Mouse (Mus musculus) stomach, postnatal 0 days (tissue): ENCODE data around the gene Mocs1. TPM values are rescaled to one million over a fixed set of nuclear protein-coding genes. Genes with fewer than 3 reads are reported as not detected.

Experiments
- ATAC-seq: fragments of 200-750 bp; cut with Nextera tagmentation; 2 replicates; pipeline ENCODE4 v1.8.0; 2017; ENCODE audit not compliant: low FRiP score, low TSS enrichment
- DNase-seq: peaks from one replicate; pipeline ENCODE4 v3.0.0-alpha.2; 2016; ENCODE audit warnings: low spot score
- H3K27ac ChIP-seq: fragments of 300-500 bp; sonication (generic); replicated peaks from 2 replicates; pipeline ENCODE4 v1.5.1; 2014; ENCODE audit warnings: mild to moderate bottlenecking, control low read depth
- H3K27me3 ChIP-seq: fragments of 300-500 bp; sonication (generic); 2 replicates; pipeline ENCODE4 v1.6.1; 2014; ENCODE audit warnings: low read length; ENCODE audit not compliant: control insufficient read depth, insufficient read depth
- H3K36me3 ChIP-seq: fragments of 300-500 bp; sonication (generic); 2 replicates; pipeline ENCODE4 v1.6.1; 2014; ENCODE audit warnings: low read length, mixed read lengths; ENCODE audit not compliant: control insufficient read depth, insufficient read depth
- H3K4me1 ChIP-seq: fragments of 300-500 bp; sonication (generic); replicated peaks from 2 replicates; pipeline ENCODE4 v1.6.1; 2014; ENCODE audit warnings: antibody characterized with exemption; ENCODE audit not compliant: control insufficient read depth, insufficient read depth
- H3K4me2 ChIP-seq: fragments of 300-500 bp; sonication (generic); replicated peaks from 2 replicates; pipeline ENCODE4 v1.6.1; 2014; ENCODE audit warnings: low read depth, mild to moderate bottlenecking, control low read depth, moderate library complexity
- H3K4me3 ChIP-seq: fragments of 300-500 bp; sonication (generic); 2 replicates; pipeline ENCODE4 v1.5.1; 2014; ENCODE audit warnings: low read depth, low read length, control low read depth
- H3K9ac ChIP-seq: fragments of 300-500 bp; sonication (generic); 2 replicates; pipeline ENCODE4 v1.6.1; 2014; ENCODE audit warnings: mild to moderate bottlenecking, low read length, control low read depth, mixed read lengths
- H3K9me3 ChIP-seq: fragments of 300-500 bp; sonication (generic); 2 replicates; pipeline ENCODE4 v1.6.1; 2016; ENCODE audit warnings: low read length; ENCODE audit not compliant: control insufficient read depth
- CTCF ChIP-seq: IDR thresholded peaks from 2 replicates; pipeline ENCODE4 v1.5.1; 2016; ENCODE audit warnings: antibody characterized with exemption, low read depth, mild to moderate bottlenecking, moderate library complexity
- EP300 ChIP-seq: optimal IDR thresholded peaks from 2 replicates; pipeline ENCODE3; 2016; ENCODE audit warnings: antibody characterized with exemption
- WGBS: fragments of 180-500 bp; shearing (Covaris S2); extraction: QIAGEN DNeasy Blood & Tissue Kit; methylation state at CpG from one replicate; pipeline ENCODE4 v1.1.7; 2014; 5-methylcytosine and 5-hydroxymethylcytosine counted together
- polyA plus RNA-seq: library from polyadenylated mRNA; unstranded; fragments of >200 nt; fragmentation: Nextera tagmentation; extraction: Ambion mirVana; gene quantifications from 2 replicates; pipeline ENCODE4 v1.2.1, GENCODE M21; 2015

Mocs1 gene
- polyA plus RNA-seq, 1 experiment from 2014 or later, result 5.0 TPM

DNA sequence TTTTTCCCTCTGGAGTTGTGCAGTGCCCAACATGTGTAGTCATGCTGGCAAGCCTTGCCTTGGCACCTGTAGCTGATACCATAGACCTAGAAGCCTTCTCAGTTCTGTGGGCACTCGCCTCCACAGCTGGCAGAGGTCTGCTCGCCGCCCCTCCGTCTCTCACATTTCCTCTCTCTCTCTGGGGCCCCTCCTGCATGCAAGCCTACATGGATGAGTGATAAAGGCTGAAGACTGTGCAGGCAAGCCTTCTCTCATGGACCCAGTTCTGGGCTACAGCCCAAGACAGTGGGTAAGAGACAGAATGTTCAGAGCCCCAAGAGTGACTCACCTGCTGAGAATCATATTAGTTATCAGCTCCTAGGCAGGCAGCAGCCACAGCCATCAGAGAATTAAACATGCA lies 45.9 kb downstream of the Mocs1 start:
- Histone ChIP-seq H3K27ac (no peak overlapping the region), H3K9me3 (no peaks in the 10 kb centered on the region), H3K4me3 (no peak overlapping the region), H3K4me2 (no peak overlapping the region), H3K27me3 (no peaks in the 10 kb centered on the region), H3K36me3 (no peaks in the 10 kb centered on the region), H3K9ac (no peak overlapping the region), H3K4me1 (no peaks in the 10 kb centered on the region)
- ATAC-seq (no peak), DNase-seq (no peak)
- TF ChIP-seq EP300, result no peak
- no peak for TF ChIP-seq CTCF
- WGBS, result 86% methylated on average over 4 of the region's 4 CpGs

- 73% methylated on average over 1 of the region's 1 CpGs for WGBS
These were observed 47.0 kb downstream of the Mocs1 start for GRCm38 (mm10) chr17:49475174-49475573.

DNA sequence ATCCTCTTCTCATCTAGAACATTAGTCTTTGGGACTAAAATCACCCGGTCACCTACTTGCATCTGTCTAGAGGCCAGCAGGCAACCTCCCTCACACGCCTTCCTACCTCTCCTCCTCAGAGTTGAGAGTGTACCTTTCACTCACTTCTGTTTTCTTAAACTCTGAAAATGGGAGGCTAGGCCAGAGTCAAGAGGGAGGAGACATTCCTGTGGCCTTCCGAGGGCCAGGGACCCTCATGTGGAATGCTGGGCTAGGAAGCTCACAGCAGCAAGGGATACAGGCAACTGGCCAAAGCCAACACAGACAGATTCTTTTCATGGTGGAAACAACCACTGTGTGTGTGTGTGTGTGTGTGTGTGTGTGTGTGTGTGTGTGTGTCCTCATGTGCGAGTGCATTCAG lies 49.2 kb downstream of the Mocs1 start:
- DNase-seq (no peak), ATAC-seq (no peak)
- 66% methylated on average over 4 of the region's 4 CpGs for WGBS
- Histone ChIP-seq H3K4me3 (no peak overlapping the region), H3K9me3 (no peaks in the 10 kb centered on the region), H3K4me1 (no peaks in the 10 kb centered on the region), H3K36me3 (no peaks in the 10 kb centered on the region), H3K27ac (no peak overlapping the region), H3K4me2 (no peak overlapping the region), H3K27me3 (no peaks in the 10 kb centered on the region), H3K9ac (no peak overlapping the region)
- no peak for TF ChIP-seq EP300
- no peak for TF ChIP-seq CTCF

More at GRCm38 (mm10) chr17:49475174-49475573, 47.0 kb downstream of the Mocs1 start:
- ATAC-seq (no peak), DNase-seq (no peak)
- no peaks in the 10 kb centered on the region for H3K36me3 ChIP-seq
- H3K4me3 ChIP-seq, result no peak overlapping the region
- no peak overlapping the region for H3K27ac ChIP-seq
- TF ChIP-seq EP300, result no peak
- TF ChIP-seq CTCF, result no peak
- no peak overlapping the region for H3K4me2 ChIP-seq
- H3K4me1 ChIP-seq, result no peaks in the 10 kb centered on the region
- no peaks in the 10 kb centered on the region for H3K27me3 ChIP-seq
- H3K9ac ChIP-seq, result no peak overlapping the region
- no peaks in the 10 kb centered on the region for H3K9me3 ChIP-seq

DNA sequence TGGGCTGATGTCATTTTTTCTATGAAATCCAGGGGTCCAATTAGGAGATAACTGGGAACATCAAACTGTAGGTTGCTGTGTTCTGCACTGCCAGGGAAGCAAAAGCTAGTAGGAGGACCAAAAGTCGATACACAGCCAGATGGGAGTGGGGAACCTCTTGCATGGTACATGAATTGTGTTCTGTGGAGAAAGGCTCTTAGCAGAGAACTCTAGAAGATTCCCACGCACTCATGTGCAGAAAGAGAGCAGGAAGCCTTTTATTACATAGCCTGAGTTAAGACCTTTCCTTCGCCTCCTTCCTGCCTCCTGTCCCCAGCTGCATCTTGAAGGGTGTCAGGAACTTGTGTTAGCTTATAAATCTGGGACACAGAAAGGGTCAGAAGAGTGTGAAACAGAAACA lies 53.7 kb downstream of the Mocs1 start:
- TF ChIP-seq CTCF, result no peak
- TF ChIP-seq EP300, result no peak
- no peaks in the 10 kb centered on the region for H3K36me3 ChIP-seq
- no peaks in the 10 kb centered on the region for H3K27me3 ChIP-seq
- H3K4me2 ChIP-seq, result no peak overlapping the region
- H3K27ac ChIP-seq, result no peak overlapping the region
- no peak for ATAC-seq
- H3K4me3 ChIP-seq, result no peak overlapping the region
- no peak overlapping the region for H3K9ac ChIP-seq
- no peak for DNase-seq
- no peaks in the 10 kb centered on the region for H3K9me3 ChIP-seq
- WGBS, result 76% methylated on average over 3 of the region's 3 CpGs
- no peaks in the 10 kb centered on the region for H3K4me1 ChIP-seq

DNA sequence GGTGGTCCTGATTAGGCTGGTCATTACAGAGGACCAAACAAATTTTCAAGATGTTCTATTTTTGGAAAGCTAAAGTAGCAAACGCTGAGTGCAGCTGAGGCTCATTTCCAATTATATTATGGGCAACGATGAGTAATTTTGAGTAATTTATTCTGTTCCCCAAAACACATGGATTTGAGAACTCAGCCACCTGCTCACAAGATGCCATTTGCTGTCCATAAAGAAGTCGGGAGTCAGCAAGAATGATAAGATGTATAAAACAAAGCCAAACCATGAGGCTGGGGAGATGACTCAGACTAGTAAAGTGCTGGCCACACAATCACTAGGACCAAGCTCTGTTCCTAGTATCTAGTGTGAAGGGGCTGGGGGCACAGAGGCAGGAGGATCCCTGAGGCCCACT lies 56.3 kb downstream of the Mocs1 start:
- no peak for ATAC-seq
- Histone ChIP-seq H3K4me2 (no peak overlapping the region), H3K27me3 (no peaks in the 10 kb centered on the region), H3K4me1 (no peaks in the 10 kb centered on the region), H3K27ac (no peak overlapping the region), H3K36me3 (0 out of 2 replicates have a peak, but pooled peaks cover 4% of the 10 kb centered on the region), H3K9ac (no peak overlapping the region), H3K4me3 (no peak overlapping the region), H3K9me3 (no peaks in the 10 kb centered on the region)
- no peak for DNase-seq
- no peak for TF ChIP-seq EP300
- no peak for TF ChIP-seq CTCF
- WGBS, result 78% methylated on average over 3 of the region's 3 CpGs

GRCm38 (mm10) chr17:49489098-49489497 lies 60.9 kb downstream of the Mocs1 start:
- no peaks in the 10 kb centered on the region for H3K4me1 ChIP-seq
- no peaks in the 10 kb centered on the region for H3K27me3 ChIP-seq
- H3K9ac ChIP-seq, result no peak overlapping the region
- H3K9me3 ChIP-seq, result no peaks in the 10 kb centered on the region
- no peak overlapping the region for H3K4me2 ChIP-seq
- no peak overlapping the region for H3K4me3 ChIP-seq
- DNase-seq, result no peak
- H3K36me3 ChIP-seq, result peaks cover 11% of the 10 kb centered on the region; the same call in 1 of the 2 replicates
- 41% methylated on average over 5 of the region's 5 CpGs for WGBS
- ATAC-seq, result no peak
- H3K27ac ChIP-seq, result no peak overlapping the region
- TF ChIP-seq EP300 (no peak), CTCF (no peak)
